Mouse (Mus musculus): ENCODE measurements around the gene Foxn3.

The Foxn3 gene

GRCm38 (mm10) chr12:99293532-99293931 lies 269.9 kb downstream of the Foxn3 start:
- no peak for DNase-seq (ENCODE audit: low spot score)

- no peak for DNase-seq (ENCODE audit: low spot score)
Observed at GRCm38 (mm10) chr12:99292152-99292551, 271.2 kb downstream of the Foxn3 start.

- DNase-seq (ENCODE audit: low spot score), result no peak
Observed at GRCm38 (mm10) chr12:99287081-99287480, 276.3 kb downstream of the Foxn3 start.

- no peak for DNase-seq (ENCODE audit: low spot score)
Observed at GRCm38 (mm10) chr12:99286662-99287061, 276.7 kb downstream of the Foxn3 start.

DNA sequence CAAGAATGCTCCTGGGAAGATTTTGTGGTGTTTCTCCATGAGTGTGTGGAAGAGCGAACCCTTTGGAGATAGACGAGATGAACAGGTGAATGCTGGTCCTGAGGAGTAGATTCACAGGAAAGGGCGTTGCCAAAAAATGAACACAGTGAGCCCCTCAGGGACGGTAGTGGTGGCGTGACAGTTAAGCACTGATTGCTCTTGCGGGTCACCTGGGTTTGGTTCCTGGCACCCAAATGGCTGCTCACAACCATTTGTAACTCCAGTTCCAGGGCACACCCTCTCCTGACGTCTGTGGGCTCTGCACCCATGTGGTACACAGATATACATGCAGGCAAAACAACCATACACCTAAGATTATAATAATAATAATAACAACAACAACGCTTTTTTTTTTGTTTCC lies 277.7 kb downstream of the Foxn3 start:
- DNase-seq (ENCODE audit: low spot score), result no peak

DNA sequence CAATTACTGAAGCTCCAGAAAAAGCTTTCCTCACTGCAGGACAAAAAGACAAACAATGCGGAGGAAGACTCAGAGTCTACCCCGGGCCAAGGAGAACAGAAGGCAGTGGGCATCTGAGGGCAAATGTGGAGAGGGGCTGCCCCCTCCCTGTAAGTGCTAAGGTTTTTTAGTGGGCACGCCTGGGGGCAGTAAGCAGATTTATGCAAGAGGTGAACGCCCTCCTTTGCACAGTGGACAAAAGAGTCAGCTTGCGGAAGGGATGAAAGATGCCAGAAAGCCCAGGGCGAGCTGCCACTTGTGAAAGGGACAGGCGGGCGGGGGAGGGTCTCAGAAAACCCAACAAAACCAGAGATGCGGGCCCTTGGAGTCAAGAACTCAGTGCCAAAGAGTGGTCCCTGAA lies 278.2 kb downstream of the Foxn3 start:
- no peak for DNase-seq (ENCODE audit: low spot score)

DNA sequence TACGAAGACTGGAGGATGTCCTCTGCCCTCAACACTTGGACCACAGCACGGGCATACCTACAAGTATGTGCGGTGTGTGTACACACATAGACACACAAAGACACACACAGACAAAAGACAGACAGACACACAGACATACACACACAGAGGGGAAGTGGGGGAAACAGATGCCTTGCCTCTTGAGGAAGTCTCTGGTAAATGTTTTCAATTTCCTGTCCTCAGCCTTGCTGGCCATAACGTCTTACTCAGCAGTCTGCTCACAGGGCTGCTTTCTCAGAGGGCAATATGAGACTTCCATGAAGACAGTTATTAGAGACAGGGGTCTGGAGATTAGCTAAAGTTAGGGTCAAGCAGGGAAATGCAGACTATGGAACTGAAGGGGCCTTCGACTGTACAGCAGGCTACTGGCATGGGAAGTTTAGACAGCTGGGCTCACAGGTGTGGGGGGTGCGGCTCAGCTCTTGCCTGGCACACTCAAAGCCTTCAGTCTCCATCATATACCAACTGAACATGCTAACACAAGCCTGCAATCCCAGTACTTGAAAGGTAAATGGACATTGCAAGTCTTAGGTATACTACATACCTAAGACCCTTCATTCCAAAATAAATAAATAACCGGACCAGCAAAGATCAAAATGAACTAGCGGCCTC lies 278.8 kb downstream of the Foxn3 start:
- DNase-seq (ENCODE audit: low spot score), result no peak

DNA sequence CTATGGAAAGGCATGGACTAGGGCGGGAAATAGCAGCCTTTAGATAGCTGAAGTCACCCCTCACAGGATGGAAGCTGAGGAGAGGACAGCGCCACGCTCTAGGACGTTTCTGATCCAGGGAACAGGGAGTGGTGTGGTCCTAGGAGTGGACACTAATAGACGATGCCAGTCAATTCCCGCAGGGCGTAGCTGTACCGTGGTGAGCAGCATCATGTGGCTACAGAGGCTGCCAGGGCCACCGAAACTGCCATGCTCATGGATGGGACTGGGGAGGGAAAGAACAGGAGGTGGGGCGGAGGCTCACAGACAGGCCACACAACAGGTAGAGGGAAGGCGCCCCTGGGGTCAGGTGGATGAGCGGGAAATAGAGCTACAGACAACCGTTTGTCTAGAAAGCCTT lies 282.6 kb downstream of the Foxn3 start:
- DNase-seq (ENCODE audit: low spot score), result no peak

DNA sequence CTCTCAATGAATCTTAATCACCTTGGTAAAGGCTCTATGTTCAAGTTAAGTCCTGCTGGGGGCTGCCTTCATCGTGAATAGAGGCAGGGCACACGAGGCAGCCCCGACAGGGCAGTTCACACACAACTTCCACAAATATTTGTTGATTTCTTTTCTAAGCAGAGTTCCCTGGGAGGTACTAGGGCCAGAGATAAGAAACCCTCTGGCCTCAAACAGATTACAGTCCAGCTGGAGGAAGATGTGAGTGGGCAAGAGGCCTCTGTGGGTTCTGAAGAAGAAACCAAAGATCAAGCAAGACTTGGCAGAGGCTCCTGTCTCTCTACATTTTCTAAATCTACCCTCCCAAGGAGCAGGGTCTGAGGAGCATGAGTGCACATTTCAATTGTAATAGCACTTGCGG lies 283.1 kb downstream of the Foxn3 start:
- DNase-seq (ENCODE audit: low spot score), result no peak

- DNase-seq (ENCODE audit: low spot score), result no peak
Observed at GRCm38 (mm10) chr12:99279426-99279825, 284.0 kb downstream of the Foxn3 start.

DNA sequence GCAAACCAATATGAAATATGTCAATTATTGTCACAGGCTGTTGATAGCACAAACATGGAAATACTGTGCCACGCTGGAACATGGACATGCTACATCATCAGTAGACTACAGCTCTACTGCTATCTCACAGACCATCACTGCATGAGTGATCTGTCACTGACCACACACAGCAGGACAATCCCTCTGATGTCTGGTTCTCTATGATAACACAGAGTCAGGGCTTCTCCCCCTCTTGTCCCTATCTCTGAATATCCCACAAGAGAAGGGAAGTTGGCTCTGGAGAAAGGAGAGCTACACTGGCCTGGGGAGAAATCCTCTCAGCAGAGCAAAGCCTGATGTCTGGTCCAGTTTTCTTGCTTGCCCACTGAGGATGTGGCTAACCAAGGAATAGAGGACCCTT lies 288.8 kb downstream of the Foxn3 start:
- no peak for DNase-seq (ENCODE audit: low spot score)

DNA sequence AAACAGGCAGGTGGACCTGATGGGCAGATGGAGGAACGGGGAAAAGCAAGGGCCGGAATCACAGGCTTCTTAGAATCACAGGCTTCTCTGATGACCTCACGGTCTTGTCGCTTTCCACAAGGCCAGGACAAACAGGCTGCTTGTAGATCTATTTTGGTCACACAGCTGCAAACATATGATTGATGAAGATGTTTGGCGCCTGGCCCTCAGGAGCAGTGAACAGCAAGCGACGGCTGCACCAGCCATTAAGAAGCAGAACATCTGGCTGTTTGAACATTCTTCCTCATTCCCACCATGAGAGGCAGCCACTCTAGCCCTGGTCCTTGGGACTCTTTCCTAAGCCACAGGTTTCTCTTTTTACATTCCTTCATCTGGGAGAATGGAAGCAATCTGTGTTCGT lies 294.0 kb downstream of the Foxn3 start:
- DNase-seq (ENCODE audit: low spot score), result no peak

GRCm38 (mm10) chr12:99268954-99269353 lies 294.4 kb downstream of the Foxn3 start:
- no peak for DNase-seq (ENCODE audit: low spot score)

DNA sequence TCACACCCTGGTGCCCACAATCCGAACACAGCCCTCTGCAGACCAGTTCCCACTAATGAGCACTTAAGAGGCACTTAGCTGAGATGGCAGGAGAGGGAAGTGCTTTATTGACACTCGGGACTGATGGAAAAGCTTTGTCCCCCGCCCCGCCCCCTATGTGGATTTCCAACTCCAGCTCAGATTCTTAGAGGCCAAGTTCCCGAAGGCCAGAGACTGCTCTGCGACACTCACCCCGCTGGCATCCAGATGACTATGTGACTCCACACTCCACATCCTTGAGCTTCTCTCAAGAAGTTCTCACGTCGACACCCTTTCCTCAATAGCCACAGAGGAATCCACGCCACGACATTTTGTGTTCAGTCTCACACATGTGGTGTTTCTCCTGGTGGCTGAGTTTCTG lies 295.6 kb downstream of the Foxn3 start:
- no peak for DNase-seq (ENCODE audit: low spot score)

GRCm38 (mm10) chr12:99266434-99266833 lies 296.9 kb downstream of the Foxn3 start:
- DNase-seq (ENCODE audit: low spot score), result no peak

DNA sequence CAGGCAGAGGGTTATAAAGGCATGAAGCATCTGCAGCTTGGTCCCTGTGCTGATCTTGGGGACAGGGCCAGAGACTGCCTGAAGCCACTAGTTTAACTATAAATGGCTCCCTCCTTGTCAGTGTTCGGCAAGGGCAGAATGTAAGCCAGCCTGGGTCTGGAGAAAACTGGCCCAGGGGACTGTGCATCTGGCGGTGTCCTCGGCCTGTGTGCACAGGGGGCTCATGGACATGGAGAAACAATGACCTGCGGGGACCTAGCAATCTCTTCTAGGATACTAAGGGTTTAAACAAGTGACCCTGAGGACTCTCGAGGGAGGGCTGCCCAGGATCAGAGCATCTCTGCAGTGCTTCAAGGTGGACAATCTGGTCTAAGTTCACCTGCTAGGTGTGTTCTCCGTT lies 297.6 kb downstream of the Foxn3 start:
- DNase-seq (ENCODE audit: low spot score), result no peak

- no peak for DNase-seq (ENCODE audit: low spot score)
Observed at GRCm38 (mm10) chr12:99264386-99264785, 299.0 kb downstream of the Foxn3 start.

DNA sequence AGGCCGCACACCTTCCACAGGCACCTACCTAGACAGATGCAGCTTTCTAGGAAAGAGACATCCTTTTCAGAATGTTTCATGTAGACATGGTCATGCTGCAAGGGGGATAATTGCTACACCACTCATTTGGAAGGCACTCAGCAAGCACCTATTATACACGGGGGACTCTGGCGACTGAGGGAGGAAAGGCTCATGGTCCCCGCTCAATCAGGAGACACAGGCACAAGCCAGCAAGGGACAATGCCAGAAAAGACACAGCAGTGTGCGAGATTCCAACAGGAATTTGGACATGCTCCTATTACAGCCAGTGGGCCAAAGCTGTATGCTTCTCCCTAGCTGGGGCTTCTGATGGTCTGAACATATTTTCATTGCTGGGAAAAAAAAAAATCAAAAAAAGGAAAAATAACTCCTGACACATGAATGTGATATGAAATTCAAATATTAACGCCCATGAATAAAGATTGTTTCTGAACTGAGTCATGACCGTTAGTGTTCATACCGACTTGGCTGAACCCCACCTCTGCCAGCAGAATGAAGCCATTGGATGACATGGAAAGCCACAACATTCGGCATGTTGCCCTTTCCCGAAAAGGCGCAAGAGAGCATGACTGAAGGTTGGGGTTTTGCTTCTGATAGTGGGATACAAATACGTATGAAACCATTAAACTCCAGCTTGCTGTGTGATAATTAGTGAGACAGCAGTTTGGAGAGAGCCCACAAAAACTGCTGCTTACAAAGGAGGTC lies 299.6 kb downstream of the Foxn3 start:
- DNase-seq (ENCODE audit: low spot score), result no peak

DNA sequence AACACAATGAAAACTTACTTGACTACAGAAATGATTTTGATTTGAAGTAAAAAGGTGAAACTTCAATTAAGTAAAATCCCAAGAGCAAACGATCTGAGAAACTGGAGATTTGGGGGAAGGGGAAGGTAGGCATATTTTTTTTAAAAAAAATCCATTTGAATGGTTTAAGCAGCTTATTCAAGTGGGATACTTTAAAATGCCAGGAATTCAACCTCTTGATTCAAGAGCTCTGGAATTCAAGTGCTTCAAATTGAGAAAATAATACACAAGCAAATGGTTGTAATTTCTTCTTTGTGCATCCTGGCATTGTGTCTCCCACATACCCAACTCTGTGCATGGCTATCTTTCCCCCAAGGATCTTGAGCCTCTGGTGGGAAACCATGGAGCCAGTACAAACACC lies 300.5 kb downstream of the Foxn3 start:
- DNase-seq (ENCODE audit: low spot score), result no peak

GRCm38 (mm10) chr12:99262066-99262599 lies 301.2 kb downstream of the Foxn3 start:
- DNase-seq (ENCODE audit: low spot score), result no peak

DNA sequence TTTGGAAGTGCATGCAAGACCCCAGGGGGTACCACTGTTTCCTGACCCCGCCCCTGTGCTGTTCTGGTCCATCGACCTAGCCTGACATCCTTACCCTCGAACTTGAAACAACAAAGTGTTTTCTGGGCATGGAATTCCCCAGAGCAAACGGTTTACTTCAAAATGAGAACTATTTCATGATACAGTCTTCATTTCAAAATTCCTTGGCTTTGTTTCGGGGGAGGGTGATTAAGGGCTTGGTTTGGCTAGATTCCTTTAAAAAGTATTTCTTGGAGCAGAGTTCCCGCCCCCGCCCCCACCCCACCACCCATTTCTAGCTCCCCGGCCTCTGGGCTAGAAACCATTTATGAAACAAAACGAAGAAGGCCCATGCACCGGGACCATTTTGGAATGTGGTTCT lies 303.2 kb downstream of the Foxn3 start:
- no peak for DNase-seq (ENCODE audit: low spot score)

- DNase-seq (ENCODE audit: low spot score), result no peak
Observed at GRCm38 (mm10) chr12:99257570-99257969, 305.8 kb downstream of the Foxn3 start.

DNA sequence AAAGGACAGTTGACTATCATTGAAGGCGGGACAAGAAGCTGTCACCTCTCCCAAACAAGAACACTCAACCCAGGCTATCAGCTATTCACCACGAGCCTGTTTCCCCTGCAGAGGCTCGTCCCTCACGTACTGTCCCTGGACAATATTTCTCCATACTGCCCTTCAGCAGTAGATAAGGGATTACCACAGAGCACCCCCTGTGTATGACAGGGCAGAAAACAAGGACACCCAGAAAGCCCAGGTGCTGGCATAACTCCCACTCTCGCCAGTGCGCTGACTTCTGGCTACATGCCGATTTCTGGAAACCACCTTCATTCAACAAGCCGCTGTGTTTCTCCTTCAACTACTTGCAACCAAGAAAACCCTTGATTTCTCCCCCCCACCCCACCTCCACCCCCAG lies 306.4 kb downstream of the Foxn3 start:
- no peak for DNase-seq (ENCODE audit: low spot score)

GRCm38 (mm10) chr12:99256463-99256862 lies 306.9 kb downstream of the Foxn3 start:
- DNase-seq (ENCODE audit: low spot score), result no peak
